Mouse (Mus musculus) forebrain, embryonic 15.5 days (tissue): ENCODE measurements around the gene Atg4b. TPM values are rescaled to one million over a fixed set of nuclear protein-coding genes. Genes with fewer than 3 reads are reported as not detected.
"Not testable (repeated sequence)": the region's sequence is repeated elsewhere in the genome, so short reads cannot be mapped to it uniquely, and the experiment has no call there.

Source experiments
- ATAC-seq: fragments of 200-750 bp; cut with Nextera tagmentation; replicated peaks from 2 replicates; pipeline ENCODE4 v1.8.0; 2017; ENCODE audit warnings: mild to moderate bottlenecking, moderate TSS enrichment, moderate library complexity
- H3K27ac ChIP-seq: fragments of 300-500 bp; sonication (generic); replicated peaks from 2 replicates; pipeline ENCODE4 v1.5.1; 2015; ENCODE audit warnings: mild to moderate bottlenecking, inconsistent platforms
- H3K27me3 ChIP-seq: fragments of 300-500 bp; sonication (generic); 2 replicates; pipeline ENCODE4 v1.6.1; 2015; ENCODE audit warnings: inconsistent platforms
- H3K36me3 ChIP-seq: fragments of 300-500 bp; sonication (generic); 2 replicates; pipeline ENCODE4 v1.6.1; 2015; ENCODE audit warnings: mild to moderate bottlenecking, inconsistent platforms
- H3K4me1 ChIP-seq: fragments of 300-500 bp; sonication (generic); 2 replicates; pipeline ENCODE4 v1.6.1; 2015; ENCODE audit warnings: inconsistent platforms
- H3K4me2 ChIP-seq: fragments of 300-500 bp; sonication (generic); replicated peaks from 2 replicates; pipeline ENCODE4 v1.6.1; 2015; ENCODE audit warnings: mild to moderate bottlenecking, inconsistent platforms
- H3K4me3 ChIP-seq: fragments of 300-500 bp; sonication (generic); 2 replicates; pipeline ENCODE4 v1.5.1; 2015; ENCODE audit warnings: mild to moderate bottlenecking, inconsistent platforms
- H3K9ac ChIP-seq: fragments of 300-500 bp; sonication (generic); replicated peaks from 2 replicates; pipeline ENCODE4 v1.6.1; 2015; ENCODE audit warnings: mild to moderate bottlenecking, inconsistent platforms
- H3K9me3 ChIP-seq: fragments of 300-500 bp; sonication (generic); 2 replicates; pipeline ENCODE4 v1.6.1; 2016; ENCODE audit warnings: inconsistent platforms
- WGBS: fragments of 180-500 bp; shearing (Covaris S2); methylation state at CpG from one replicate; pipeline ENCODE4 v1.1.7; 2015; ENCODE audit warnings: mixed read lengths; 5-methylcytosine and 5-hydroxymethylcytosine counted together
- polyA plus RNA-seq: library from polyadenylated mRNA; unstranded; fragments of >200 nt; fragmentation: Nextera tagmentation; extraction: Ambion mirVana; gene quantifications from 2 replicates; pipeline ENCODE4 v1.2.1, GENCODE M21; 2015

The Atg4b gene
- polyA plus RNA-seq, 1 experiment from 2014 or later: 104 TPM

GRCm38 (mm10) chr1:93760076-93760475 lies 8.8 kb downstream of the Atg4b start:
- Histone ChIP-seq H3K9ac (no peak overlapping the region), H3K9me3 (no peaks in the 10 kb centered on the region), H3K27me3 (no peaks in the 10 kb centered on the region), H3K4me2 (no peak overlapping the region), H3K4me3 (no peak overlapping the region), H3K27ac (no peak overlapping the region), H3K36me3 (no peaks in the 10 kb centered on the region), H3K4me1 (peaks cover 19% of the 10 kb centered on the region)
- ATAC-seq: no peak
- WGBS: 100% methylated on average over 1 of the region's 1 CpGs

- not testable (repeated sequence) for H3K4me3 ChIP-seq, H3K27me3 ChIP-seq, H3K4me2 ChIP-seq, H3K27ac ChIP-seq, H3K36me3 ChIP-seq, ATAC-seq, H3K9me3 ChIP-seq, H3K9ac ChIP-seq, H3K4me1 ChIP-seq
- 92% methylated on average over 3 of the region's 3 CpGs for whole genome bisulfite sequencing
Observed at GRCm38 (mm10) chr1:93763531-93763930, 12.2 kb downstream of the Atg4b start.

GRCm38 (mm10) chr1:93764871-93765591 lies 13.7 kb downstream of the Atg4b start:
- Histone ChIP-seq H3K9me3 (no peaks in the 10 kb centered on the region), H3K27ac (no peak overlapping the region), H3K4me3 (no peak overlapping the region), H3K9ac (no peak overlapping the region), H3K27me3 (no peaks in the 10 kb centered on the region), H3K36me3 (peaks cover 13% of the 10 kb centered on the region; the same call in 1 of the 2 replicates), H3K4me2 (no peak overlapping the region), H3K4me1 (no peaks in the 10 kb centered on the region)
- WGBS: 94% methylated on average over 9 of the region's 9 CpGs
- no peak for ATAC-seq

GRCm38 (mm10) chr1:93767600-93767999 lies 16.3 kb downstream of the Atg4b start:
- Histone ChIP-seq H3K4me2 (no peak overlapping the region), H3K27ac (no peak overlapping the region), H3K36me3 (peaks cover 18% of the 10 kb centered on the region; the same call in 1 of the 2 replicates), H3K4me3 (no peak overlapping the region), H3K9ac (no peak overlapping the region), H3K4me1 (no peaks in the 10 kb centered on the region), H3K9me3 (no peaks in the 10 kb centered on the region), H3K27me3 (no peaks in the 10 kb centered on the region)
- 98% methylated on average over 6 of the region's 6 CpGs for WGBS
- ATAC-seq: no peak

- H3K4me2 ChIP-seq: no peak overlapping the region
- no peak overlapping the region for H3K27ac ChIP-seq
- ATAC-seq: no peak
- H3K9me3 ChIP-seq: no peaks in the 10 kb centered on the region
- no peak overlapping the region for H3K4me3 ChIP-seq
- peaks cover 34% of the 10 kb centered on the region for H3K36me3 ChIP-seq
- 96% methylated on average over 3 of the region's 3 CpGs for whole genome bisulfite sequencing
- H3K27me3 ChIP-seq: no peaks in the 10 kb centered on the region
- H3K4me1 ChIP-seq: no peaks in the 10 kb centered on the region
- no peak overlapping the region for H3K9ac ChIP-seq
Observed at GRCm38 (mm10) chr1:93769901-93770300, 18.6 kb downstream of the Atg4b start.

- Histone ChIP-seq H3K4me1 (no peaks in the 10 kb centered on the region), H3K27ac (no peak overlapping the region), H3K9me3 (no peaks in the 10 kb centered on the region), H3K27me3 (no peaks in the 10 kb centered on the region), H3K4me3 (no peak overlapping the region), H3K4me2 (no peak overlapping the region), H3K9ac (no peak overlapping the region), H3K36me3 (peaks cover 70% of the 10 kb centered on the region)
- 91% methylated on average over 5 of the region's 5 CpGs for WGBS
- no peak for ATAC-seq
Observed at GRCm38 (mm10) chr1:93776686-93777085, 25.4 kb downstream of the Atg4b start.

- Histone ChIP-seq H3K9me3 (no peaks in the 10 kb centered on the region), H3K9ac (no peak overlapping the region), H3K27me3 (no peaks in the 10 kb centered on the region), H3K27ac (no peak overlapping the region), H3K4me3 (no peak overlapping the region), H3K4me2 (no peak overlapping the region), H3K36me3 (peaks cover 87% of the 10 kb centered on the region), H3K4me1 (no peaks in the 10 kb centered on the region)
- ATAC-seq: no peak
- 87% methylated on average over 2 of the region's 2 CpGs for WGBS
Observed at GRCm38 (mm10) chr1:93786912-93787311, 35.6 kb downstream of the Atg4b start.

GRCm38 (mm10) chr1:93794526-93794925 lies 43.2 kb downstream of the Atg4b start:
- no peaks in the 10 kb centered on the region for H3K4me1 ChIP-seq
- ATAC-seq: no peak
- H3K9me3 ChIP-seq: no peaks in the 10 kb centered on the region
- H3K36me3 ChIP-seq: peaks cover 73% of the 10 kb centered on the region
- no peaks in the 10 kb centered on the region for H3K27me3 ChIP-seq
- 95% methylated on average over 8 of the region's 8 CpGs for WGBS
- H3K4me2 ChIP-seq: no peak overlapping the region
- no peak overlapping the region for H3K4me3 ChIP-seq
- H3K9ac ChIP-seq: no peak overlapping the region
- H3K27ac ChIP-seq: no peak overlapping the region

GRCm38 (mm10) chr1:93795886-93796285 lies 44.6 kb downstream of the Atg4b start:
- ATAC-seq: no peak
- peaks cover 63% of the 10 kb centered on the region for H3K36me3 ChIP-seq
- H3K9ac ChIP-seq: no peak overlapping the region
- H3K4me3 ChIP-seq: no peak overlapping the region
- no peaks in the 10 kb centered on the region for H3K9me3 ChIP-seq
- 81% methylated on average over 8 of the region's 8 CpGs for WGBS
- no peaks in the 10 kb centered on the region for H3K27me3 ChIP-seq
- peaks cover 4% of the 10 kb centered on the region for H3K4me1 ChIP-seq
- H3K27ac ChIP-seq: no peak overlapping the region
- no peak overlapping the region for H3K4me2 ChIP-seq

- WGBS: 78% methylated on average over 21 of the region's 21 CpGs
- H3K4me3 ChIP-seq: peak overlapping the region; percentile 72
- no peak for ATAC-seq
- H3K27ac ChIP-seq: peak overlapping the region; percentile 78
- peak overlapping the region; percentile 94 for H3K4me2 ChIP-seq
- peaks cover 33% of the 10 kb centered on the region for H3K4me1 ChIP-seq
- peaks cover 22% of the 10 kb centered on the region for H3K36me3 ChIP-seq
- no peaks in the 10 kb centered on the region for H3K9me3 ChIP-seq
- H3K27me3 ChIP-seq: no peaks in the 10 kb centered on the region
- peak overlapping the region; percentile 74 for H3K9ac ChIP-seq
Observed at GRCm38 (mm10) chr1:93800670-93801503, 49.6 kb downstream of the Atg4b start.

GRCm38 (mm10) chr1:93801741-93802238 lies 50.5 kb downstream of the Atg4b start, which contains the start of gene Dtymk:
Dtymk (minus strand) TSS chr1:93801934.
- peak within 1 kb of the TSS; percentile 96 for H3K27ac ChIP-seq
- ATAC-seq: peak; percentile 66
- peaks cover 33% of the 10 kb centered on the region for H3K4me1 ChIP-seq
- H3K4me3 ChIP-seq: peak within 1 kb of the TSS; percentile 72
- no peaks in the 10 kb centered on the region for H3K27me3 ChIP-seq
- H3K4me2 ChIP-seq: peak within 1 kb of the TSS; percentile 94
- WGBS: under 1% methylated on average over 42 of the region's 42 CpGs
- H3K36me3 ChIP-seq: peaks cover 21% of the 10 kb centered on the region
- peak within 1 kb of the TSS; percentile 74 for H3K9ac ChIP-seq
- H3K9me3 ChIP-seq: no peaks in the 10 kb centered on the region

GRCm38 (mm10) chr1:93802771-93803170 lies 51.5 kb downstream of the Atg4b start:
- Histone ChIP-seq H3K4me2 (peak overlapping the region; percentile 94), H3K9ac (no peak overlapping the region), H3K4me1 (peaks cover 33% of the 10 kb centered on the region), H3K4me3 (0 out of 2 replicates have a peak overlapping the region, but pooled peaks have one; percentile 90), H3K9me3 (no peaks in the 10 kb centered on the region), H3K27ac (peak overlapping the region; percentile 96), H3K27me3 (no peaks in the 10 kb centered on the region), H3K36me3 (peaks cover 25% of the 10 kb centered on the region)
- ATAC-seq: no peak
- 81% methylated on average over 5 of the region's 5 CpGs for WGBS
